Mouse (Mus musculus) limb, embryonic 10.5 days (tissue): ENCODE data around the gene Clip4. TPM values are rescaled to one million over a fixed set of nuclear protein-coding genes. Genes with fewer than 3 reads are reported as not detected.
"Not testable (repeated sequence)": the region's sequence is repeated elsewhere in the genome, so short reads cannot be mapped to it uniquely, and the experiment has no call there.

Source experiments
- DNase-seq: peaks from one replicate; pipeline ENCODE4 v3.0.0-alpha.2; 2017; ENCODE audit warnings: low spot score
- H3K27ac ChIP-seq: fragments of 300-500 bp; sonication (generic); 2 replicates; pipeline ENCODE4 v1.5.1; 2016; ENCODE audit warnings: mild to moderate bottlenecking
- H3K27me3 ChIP-seq: fragments of 300-500 bp; sonication (generic); 2 replicates; pipeline ENCODE4 v1.6.1; 2016; ENCODE audit warnings: low read depth, mild to moderate bottlenecking; ENCODE audit not compliant: poor library complexity, severe bottlenecking
- H3K36me3 ChIP-seq: fragments of 300-500 bp; sonication (generic); 2 replicates; pipeline ENCODE4 v1.6.1; 2016; ENCODE audit warnings: mild to moderate bottlenecking, moderate library complexity
- H3K4me1 ChIP-seq: fragments of 300-500 bp; sonication (generic); 2 replicates; pipeline ENCODE4 v1.6.1; 2016
- H3K4me3 ChIP-seq: fragments of 300-500 bp; sonication (generic); 2 replicates; pipeline ENCODE4 v1.5.1; 2016; ENCODE audit warnings: mild to moderate bottlenecking, moderate library complexity
- H3K9me3 ChIP-seq: fragments of 300-500 bp; sonication (generic); replicated peaks from 2 replicates; pipeline ENCODE4 v1.6.1; 2016; ENCODE audit warnings: mild to moderate bottlenecking
- WGBS: fragments of 180-500 bp; shearing (Covaris S2); methylation state at CpG from one replicate; pipeline ENCODE4 v1.1.7; 2016; 5-methylcytosine and 5-hydroxymethylcytosine counted together
- polyA plus RNA-seq: library from polyadenylated mRNA; unstranded; fragments of >200 nt; fragmentation: Nextera tagmentation; extraction: Ambion mirVana; gene quantifications from 2 replicates; pipeline ENCODE4 v1.2.1, GENCODE M21; 2016

The Clip4 gene
- 2.0 and 2.3 TPM in 2 replicates for polyA plus RNA-seq

DNA sequence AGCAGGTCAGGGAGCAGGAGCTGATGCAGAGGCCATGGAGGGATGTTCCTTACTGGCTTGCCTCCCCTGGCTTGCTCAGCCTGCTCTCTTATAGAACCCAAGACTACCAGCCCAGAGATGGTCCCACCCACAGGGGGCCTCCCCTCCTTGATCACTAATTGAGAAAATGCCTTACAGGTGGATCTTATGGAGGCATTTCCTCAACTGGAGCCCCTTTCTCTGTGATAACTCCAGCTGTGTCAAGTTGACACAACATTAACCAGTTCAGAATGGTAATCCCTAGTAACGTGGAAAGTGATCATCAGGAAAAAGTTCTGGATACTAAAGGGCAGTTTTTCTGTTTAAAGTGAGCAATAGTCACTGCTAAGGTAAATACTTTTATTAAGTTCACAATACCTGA is at the start of gene Clip4:
Gene Clip4 (plus strand): TSS at position 301 of the 400 bp plus-strand sequence.
- DNase-seq, H3K4me1 ChIP-seq, H3K4me3 ChIP-seq, H3K9me3 ChIP-seq, H3K27me3 ChIP-seq, H3K36me3 ChIP-seq, H3K27ac ChIP-seq: not testable (repeated sequence)
- WGBS = 69% methylated on average over 1 of the region's 1 CpGs

GRCm38 (mm10) chr17:71720434-71720833 is 47.8 kb upstream of the Clip4 start:
- no peaks in the 10 kb centered on the region for H3K27me3 ChIP-seq

DNA sequence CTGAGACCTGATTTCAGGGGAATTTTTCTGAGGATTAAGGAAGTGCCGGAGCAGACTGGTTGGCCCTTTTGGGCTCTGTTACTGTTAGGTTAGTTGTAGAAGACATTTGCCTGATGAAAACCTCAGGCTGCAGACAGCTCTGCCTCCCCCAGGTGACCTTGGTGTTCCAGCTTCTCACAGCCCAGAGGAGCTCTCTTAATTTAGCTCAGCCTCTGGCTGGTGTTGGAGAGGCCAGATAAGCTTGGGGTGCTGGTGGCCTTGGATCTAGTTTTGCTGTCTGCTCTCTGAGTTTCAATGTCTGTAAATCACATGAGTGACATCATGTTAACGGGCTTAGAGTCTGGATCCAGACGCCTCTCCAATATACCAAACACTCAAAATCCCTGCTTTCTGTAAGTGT is 47.3 kb upstream of the Clip4 start:
- H3K4me3 ChIP-seq = no peak overlapping the region
- H3K27me3 ChIP-seq = no peaks in the 10 kb centered on the region
- 76% methylated on average over 3 of the region's 3 CpGs for WGBS
- DNase-seq = no peak
- peaks cover 3% of the 10 kb centered on the region; the same call in 1 of the 2 replicates for H3K4me1 ChIP-seq
- H3K27ac ChIP-seq = no peak overlapping the region
- H3K9me3 ChIP-seq = no peaks in the 10 kb centered on the region
- H3K36me3 ChIP-seq = no peaks in the 10 kb centered on the region

More at GRCm38 (mm10) chr17:71720434-71720833, 47.8 kb upstream of the Clip4 start:
- DNase-seq = no peak
- Histone ChIP-seq H3K4me1 (peaks cover 3% of the 10 kb centered on the region; the same call in 1 of the 2 replicates), H3K36me3 (no peaks in the 10 kb centered on the region), H3K4me3 (no peak overlapping the region), H3K9me3 (no peaks in the 10 kb centered on the region), H3K27ac (no peak overlapping the region)

- DNase-seq = no peak
- no peak overlapping the region for H3K4me3 ChIP-seq
- 77% methylated on average over 2 of the region's 2 CpGs for WGBS
- no peaks in the 10 kb centered on the region for H3K9me3 ChIP-seq
- peaks cover 3% of the 10 kb centered on the region; the same call in 1 of the 2 replicates for H3K4me1 ChIP-seq
- H3K36me3 ChIP-seq = no peaks in the 10 kb centered on the region
- no peaks in the 10 kb centered on the region for H3K27me3 ChIP-seq
- no peak overlapping the region for H3K27ac ChIP-seq
These were observed 37.6 kb upstream of the Clip4 start for GRCm38 (mm10) chr17:71730655-71731054.

GRCm38 (mm10) chr17:71736442-71736841 is 31.8 kb upstream of the Clip4 start:
- H3K27ac ChIP-seq = no peak overlapping the region
- WGBS = 76% methylated on average over 3 of the region's 3 CpGs

GRCm38 (mm10) chr17:71742156-71742555 is 26.1 kb upstream of the Clip4 start:
- 0 out of 2 replicates have a peak, but pooled peaks cover 4% of the 10 kb centered on the region for H3K4me1 ChIP-seq
- no peaks in the 10 kb centered on the region for H3K9me3 ChIP-seq
- no peak for DNase-seq
- no peak overlapping the region for H3K4me3 ChIP-seq
- H3K36me3 ChIP-seq = no peaks in the 10 kb centered on the region
- no peaks in the 10 kb centered on the region for H3K27me3 ChIP-seq
- 87% methylated on average over 3 of the region's 3 CpGs for WGBS
- H3K27ac ChIP-seq = no peak overlapping the region

More at GRCm38 (mm10) chr17:71736442-71736841, 31.8 kb upstream of the Clip4 start:
- Histone ChIP-seq H3K27me3 (no peaks in the 10 kb centered on the region), H3K4me1 (peaks cover 8% of the 10 kb centered on the region), H3K36me3 (no peaks in the 10 kb centered on the region), H3K4me3 (no peak overlapping the region), H3K9me3 (no peaks in the 10 kb centered on the region)
- no peak for DNase-seq

GRCm38 (mm10) chr17:71742935-71743334 is 25.3 kb upstream of the Clip4 start:
- Histone ChIP-seq H3K27ac (no peak overlapping the region), H3K36me3 (no peaks in the 10 kb centered on the region), H3K27me3 (no peaks in the 10 kb centered on the region), H3K9me3 (no peaks in the 10 kb centered on the region), H3K4me1 (0 out of 2 replicates have a peak, but pooled peaks cover 4% of the 10 kb centered on the region), H3K4me3 (no peak overlapping the region)
- no peak for DNase-seq
- WGBS = 58% methylated on average over 5 of the region's 5 CpGs

- Histone ChIP-seq H3K27ac (no peak overlapping the region), H3K27me3 (no peaks in the 10 kb centered on the region), H3K36me3 (no peaks in the 10 kb centered on the region), H3K4me1 (0 out of 2 replicates have a peak, but pooled peaks cover 4% of the 10 kb centered on the region), H3K9me3 (no peaks in the 10 kb centered on the region), H3K4me3 (no peak overlapping the region)
- WGBS = 84% methylated on average over 9 of the region's 9 CpGs
- no peak for DNase-seq
These were observed 22.2 kb upstream of the Clip4 start for GRCm38 (mm10) chr17:71746114-71746513.

DNA sequence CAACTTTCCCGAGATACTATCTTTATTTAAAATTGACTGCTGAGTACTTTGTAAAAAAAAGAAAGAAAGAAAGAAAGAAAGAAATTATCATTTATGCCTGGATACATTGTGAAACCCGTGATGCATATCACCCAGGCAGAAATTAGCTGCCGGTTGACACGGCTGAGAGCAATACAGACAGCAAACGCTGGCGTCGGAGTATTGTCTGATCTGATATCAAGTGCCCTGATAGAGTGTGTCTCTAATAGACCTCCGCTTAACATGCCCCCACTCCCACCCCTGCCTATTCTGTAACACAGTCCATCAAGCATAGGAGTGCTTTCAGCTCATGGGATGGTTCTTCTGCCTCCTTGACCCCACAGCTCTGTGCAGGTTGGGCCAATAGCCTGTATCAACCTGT is 20.7 kb upstream of the Clip4 start:
- Histone ChIP-seq H3K36me3 (no peaks in the 10 kb centered on the region), H3K9me3 (no peaks in the 10 kb centered on the region), H3K4me1 (0 out of 2 replicates have a peak, but pooled peaks cover 4% of the 10 kb centered on the region), H3K27ac (no peak overlapping the region), H3K27me3 (no peaks in the 10 kb centered on the region), H3K4me3 (no peak overlapping the region)
- no peak for DNase-seq
- WGBS = 89% methylated on average over 8 of the region's 8 CpGs

GRCm38 (mm10) chr17:71749616-71750168 is 18.6 kb upstream of the Clip4 start:
- Histone ChIP-seq H3K36me3 (no peaks in the 10 kb centered on the region), H3K9me3 (no peaks in the 10 kb centered on the region), H3K4me3 (no peak overlapping the region), H3K4me1 (no peaks in the 10 kb centered on the region), H3K27ac (no peak overlapping the region), H3K27me3 (no peaks in the 10 kb centered on the region)
- no peak for DNase-seq
- WGBS = 86% methylated on average over 9 of the region's 9 CpGs

- no peaks in the 10 kb centered on the region for H3K9me3 ChIP-seq
- WGBS = 66% methylated on average over 10 of the region's 10 CpGs
- no peaks in the 10 kb centered on the region for H3K4me1 ChIP-seq
- H3K4me3 ChIP-seq = no peak within 1 kb of the TSS
- no peaks in the 10 kb centered on the region for H3K36me3 ChIP-seq
- H3K27ac ChIP-seq = no peak within 1 kb of the TSS
- no peaks in the 10 kb centered on the region for H3K27me3 ChIP-seq
- no peak for DNase-seq
These were observed 15.4 kb upstream of the Clip4 start, which contains the start of gene Pcare for GRCm38 (mm10) chr17:71752831-71753230. Pcare (minus strand) TSS chr17:71752894.

DNA sequence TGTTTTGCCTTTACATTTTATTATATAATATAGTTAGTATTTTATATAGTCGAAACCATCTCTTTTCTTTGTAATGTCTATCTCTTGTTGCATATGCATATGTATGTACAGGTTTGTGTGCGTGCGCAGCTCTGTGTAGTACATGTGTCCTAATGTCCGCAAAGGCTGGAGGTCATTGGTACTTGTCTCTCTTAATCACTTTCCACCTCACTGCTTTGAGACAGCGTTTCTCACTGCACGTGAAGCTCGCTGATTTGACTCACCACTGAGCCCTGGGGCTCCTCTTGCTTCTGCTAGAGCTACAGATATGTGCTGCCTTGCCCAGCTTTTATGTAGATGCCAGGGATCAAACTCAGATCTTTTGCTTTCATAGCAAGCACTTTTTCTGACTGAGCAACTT is 7.7 kb upstream of the Clip4 start:
- no peak overlapping the region for H3K4me3 ChIP-seq
- no peaks in the 10 kb centered on the region for H3K9me3 ChIP-seq
- no peak for DNase-seq
- 86% methylated on average over 7 of the region's 7 CpGs for WGBS
- no peaks in the 10 kb centered on the region for H3K4me1 ChIP-seq
- no peaks in the 10 kb centered on the region for H3K27me3 ChIP-seq
- no peak overlapping the region for H3K27ac ChIP-seq
- H3K36me3 ChIP-seq = no peaks in the 10 kb centered on the region

- Histone ChIP-seq H3K9me3 (no peaks in the 10 kb centered on the region), H3K4me1 (no peaks in the 10 kb centered on the region), H3K27me3 (no peaks in the 10 kb centered on the region), H3K27ac (no peak overlapping the region), H3K36me3 (no peaks in the 10 kb centered on the region), H3K4me3 (no peak overlapping the region)
- no peak for DNase-seq
- WGBS = 54% methylated on average over 6 of the region's 6 CpGs
These were observed 1.3 kb downstream of the Clip4 start for GRCm38 (mm10) chr17:71769564-71769963.

DNA sequence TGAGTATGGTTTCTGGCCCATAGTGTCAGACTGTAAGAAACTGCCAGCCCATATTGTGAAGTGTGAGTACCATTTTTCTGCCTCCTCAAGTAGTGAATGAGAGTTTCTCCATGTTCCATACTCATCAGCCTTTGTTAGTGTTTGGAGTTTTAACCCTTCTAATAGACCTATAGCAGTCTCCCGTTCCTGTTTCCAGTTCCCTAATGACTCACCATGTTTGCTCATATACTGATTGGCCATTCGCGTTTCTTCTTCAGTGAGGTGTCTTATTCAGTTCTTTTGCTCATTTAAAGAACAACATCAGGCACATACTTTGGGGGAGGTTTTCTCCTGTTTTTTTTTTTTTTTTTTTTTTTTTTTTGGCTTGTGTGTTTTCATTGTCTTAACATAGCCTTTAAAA is 2.4 kb downstream of the Clip4 start:
- Histone ChIP-seq H3K9me3 (no peaks in the 10 kb centered on the region), H3K27me3 (no peaks in the 10 kb centered on the region), H3K36me3 (no peaks in the 10 kb centered on the region), H3K4me3 (no peak overlapping the region), H3K27ac (no peak overlapping the region), H3K4me1 (no peaks in the 10 kb centered on the region)
- DNase-seq = no peak
- 90% methylated on average over 3 of the region's 3 CpGs for WGBS
